Mouse (Mus musculus) fibroblast of lung, adult 2 months (primary cell): ENCODE data around the gene Kif21b.
A peak's percentile ranks its signal among the peaks of the same experiment; 100 is the strongest.

Source experiments
- DNase-seq: peaks from one replicate; pipeline ENCODE4 v3.0.0-alpha.2; 2011; ENCODE audit warnings: low read depth

The Kif21b gene

DNA sequence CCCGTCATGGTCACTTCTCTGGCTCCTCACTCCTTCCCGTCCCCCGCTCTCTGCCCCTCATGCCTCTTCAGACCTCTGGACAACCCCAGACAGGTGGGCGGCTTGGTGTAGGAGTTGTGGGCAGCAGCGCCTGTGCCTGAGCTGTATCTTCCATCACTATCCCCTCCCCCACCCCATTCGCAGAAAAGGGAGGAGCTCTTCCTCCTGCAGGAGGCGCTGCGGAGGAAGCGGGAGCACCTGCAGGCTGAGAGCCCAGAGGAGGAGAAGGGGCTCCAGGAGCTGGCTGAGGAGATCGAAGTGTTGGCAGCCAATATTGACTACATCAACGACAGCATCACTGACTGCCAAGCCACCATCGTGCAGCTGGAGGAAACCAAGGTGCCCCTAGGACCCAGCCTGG, 28.6 kb downstream of the Kif21b start:
- no peak for DNase-seq

DNA sequence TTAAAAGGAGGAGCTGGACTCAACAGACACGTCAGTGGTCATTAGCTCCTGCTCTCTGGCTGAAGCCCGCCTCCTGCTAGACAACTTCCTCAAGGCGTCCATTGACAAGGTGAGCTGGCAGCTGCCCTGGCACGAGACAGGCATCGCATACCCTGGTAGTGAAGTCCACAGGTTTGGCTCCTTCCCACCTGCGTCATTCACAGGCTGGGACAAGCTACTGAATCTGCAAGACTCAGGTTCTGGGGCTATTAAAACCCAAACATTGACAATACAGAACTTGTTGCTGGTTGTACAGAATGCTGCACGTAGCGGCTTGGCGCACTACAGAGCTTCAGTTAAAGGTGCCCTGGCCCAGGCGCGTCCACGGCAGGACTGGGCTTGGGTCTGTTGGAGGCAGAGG, 29.1 kb downstream of the Kif21b start:
- no peak for DNase-seq

DNA sequence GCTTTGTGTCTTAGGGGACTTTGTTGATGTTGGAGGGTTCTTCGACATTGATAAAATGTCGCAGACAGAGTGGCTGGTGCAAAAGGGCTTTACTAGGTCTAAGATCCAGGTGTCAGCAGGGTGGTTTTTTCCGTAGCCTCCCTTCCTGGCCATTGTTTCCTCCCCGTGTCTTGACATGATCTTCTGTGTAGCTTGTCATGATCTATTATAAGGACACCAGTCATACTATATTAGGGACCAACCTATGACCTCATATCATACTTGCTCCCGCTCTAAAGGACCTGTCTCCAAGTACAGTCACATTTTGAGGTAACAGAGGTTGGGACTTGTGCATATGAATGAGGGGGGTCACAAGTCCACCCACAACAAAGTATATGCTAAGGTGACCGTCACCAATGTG, 29.7 kb downstream of the Kif21b start:
- no peak for DNase-seq

GRCm38 (mm10) chr1:136161333-136161921, 30.2 kb downstream of the Kif21b start:
- DNase-seq = no peak

DNA sequence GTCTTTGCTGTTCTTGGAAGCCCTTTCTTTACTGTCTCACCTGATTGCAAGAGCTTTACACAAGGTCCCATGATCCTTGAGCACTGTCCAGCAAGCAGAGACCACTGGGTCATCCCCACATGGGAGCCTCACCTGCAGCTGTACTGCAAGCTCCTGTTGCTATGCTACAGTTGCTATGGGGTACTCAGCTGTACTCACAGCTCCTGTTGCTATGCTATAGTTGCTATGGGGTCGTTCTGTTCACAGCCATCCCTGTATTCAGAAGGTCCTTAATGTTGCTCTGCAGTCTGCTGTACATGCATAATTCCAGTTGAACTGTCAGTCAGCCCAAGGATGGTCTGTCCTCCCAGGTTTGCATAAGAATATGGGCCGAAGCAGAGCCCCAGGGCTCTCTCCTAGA, 34.2 kb downstream of the Kif21b start:
- DNase-seq = no peak

DNA sequence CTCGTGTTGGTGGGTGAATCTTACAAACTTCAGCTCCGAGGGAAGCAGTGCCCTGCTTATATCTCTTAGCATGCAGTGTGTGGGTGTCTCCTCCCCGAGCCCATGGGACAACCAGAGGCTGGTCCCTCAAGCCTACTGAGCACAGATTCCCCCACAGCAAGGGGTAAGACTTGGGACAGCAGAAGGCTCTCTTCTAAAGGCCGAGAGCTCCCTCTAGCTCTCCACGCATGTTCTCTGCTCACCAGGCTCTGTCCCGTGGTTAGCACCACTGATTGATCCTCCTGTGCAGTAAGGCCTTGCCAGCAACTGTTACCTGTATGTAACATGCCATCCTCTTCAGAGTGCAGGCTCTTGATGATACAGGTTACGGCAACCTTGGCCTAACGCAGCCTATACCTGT, 36.5 kb downstream of the Kif21b start:
- DNase-seq = no peak

- DNase-seq = peak; percentile 68
Measured at GRCm38 (mm10) chr1:136170109-136170508, 38.9 kb downstream of the Kif21b start.

DNA sequence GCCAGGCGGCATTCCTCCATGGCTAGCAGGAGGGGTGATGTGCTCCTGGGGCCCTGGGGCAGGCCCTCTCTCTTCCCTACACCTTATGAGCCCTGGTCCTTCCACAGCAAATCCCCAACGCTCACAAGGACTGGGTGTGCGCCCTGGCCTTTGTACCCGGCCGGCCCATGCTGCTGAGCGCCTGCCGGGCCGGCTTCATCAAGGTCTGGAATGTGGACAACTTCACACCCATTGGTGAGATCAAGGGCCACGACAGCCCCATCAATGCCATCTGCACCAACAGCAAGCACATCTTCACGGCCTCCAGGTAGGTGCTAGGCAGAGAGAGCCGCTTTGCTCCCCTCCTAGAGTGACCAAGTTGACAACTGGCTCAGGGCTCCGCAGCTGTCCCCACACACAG, 41.5 kb downstream of the Kif21b start:
- DNase-seq = no peak

- no peak for DNase-seq
Measured at GRCm38 (mm10) chr1:136174101-136174606, 43.0 kb downstream of the Kif21b start.

DNA sequence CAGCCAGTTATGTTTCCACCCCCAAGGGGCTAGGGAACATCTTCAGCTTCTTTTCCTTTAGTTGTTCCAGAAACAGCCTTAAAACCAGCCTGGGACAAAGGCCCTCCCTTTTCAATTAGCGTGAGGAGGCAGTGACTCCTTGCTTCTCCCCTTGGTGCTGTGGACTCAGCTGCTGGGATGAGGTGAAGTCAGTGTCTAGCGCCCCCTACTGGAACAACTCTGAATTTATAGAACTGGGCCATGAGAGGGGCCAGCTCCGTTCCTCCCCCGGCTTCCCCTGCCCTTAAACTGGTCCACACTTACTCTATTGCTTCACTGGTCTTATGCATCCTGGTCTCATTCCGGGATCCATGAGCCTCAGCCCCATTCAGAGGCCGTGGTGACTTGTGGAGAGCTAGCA, 44.0 kb downstream of the Kif21b start:
- DNase-seq = no peak

DNA sequence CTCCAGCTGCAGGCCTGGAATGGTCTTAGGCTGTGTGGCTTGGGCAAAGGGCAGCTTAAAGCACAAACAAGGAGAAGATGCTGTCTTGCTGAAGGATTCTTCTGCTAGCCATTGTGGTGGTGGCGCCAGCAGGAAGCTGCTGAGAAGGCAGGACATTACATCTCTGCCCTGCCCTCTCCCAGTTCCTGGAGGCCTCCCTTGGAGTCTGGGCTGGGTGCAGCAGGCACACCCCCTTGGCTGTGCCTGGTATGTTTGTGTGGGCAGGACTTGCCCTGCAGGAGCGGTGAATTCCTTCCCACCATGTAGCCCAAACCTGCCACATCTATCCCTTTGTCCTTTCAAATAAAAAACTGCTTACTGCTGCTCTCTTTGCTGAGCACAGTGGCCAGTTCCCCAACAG, 45.9 kb downstream of the Kif21b start:
- no peak for DNase-seq

DNA sequence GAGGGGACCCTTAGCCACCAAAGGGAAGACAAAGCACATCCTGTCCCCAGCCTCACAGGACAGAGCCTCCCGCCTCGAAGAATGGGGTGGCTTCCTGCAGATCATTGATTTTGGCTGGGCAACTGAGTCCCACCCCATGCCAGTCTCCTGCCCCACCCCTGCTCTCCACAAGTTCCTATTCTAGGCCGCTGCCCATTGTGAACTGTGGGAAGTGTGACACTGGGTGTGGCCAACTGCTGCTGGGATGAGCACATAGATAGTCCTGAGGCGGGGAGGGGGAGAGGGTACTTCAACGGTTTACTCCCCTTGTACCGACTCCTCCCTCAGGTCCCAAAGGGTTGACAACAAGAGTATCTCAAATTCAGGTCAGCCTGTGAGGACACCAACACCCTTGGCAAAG, 47.6 kb downstream of the Kif21b start:
- DNase-seq = no peak

- no peak for DNase-seq
Measured at GRCm38 (mm10) chr1:136179511-136180001, 48.4 kb downstream of the Kif21b start.

GRCm38 (mm10) chr1:136190033-136190432, 58.8 kb downstream of the Kif21b start:
- no peak for DNase-seq

DNA sequence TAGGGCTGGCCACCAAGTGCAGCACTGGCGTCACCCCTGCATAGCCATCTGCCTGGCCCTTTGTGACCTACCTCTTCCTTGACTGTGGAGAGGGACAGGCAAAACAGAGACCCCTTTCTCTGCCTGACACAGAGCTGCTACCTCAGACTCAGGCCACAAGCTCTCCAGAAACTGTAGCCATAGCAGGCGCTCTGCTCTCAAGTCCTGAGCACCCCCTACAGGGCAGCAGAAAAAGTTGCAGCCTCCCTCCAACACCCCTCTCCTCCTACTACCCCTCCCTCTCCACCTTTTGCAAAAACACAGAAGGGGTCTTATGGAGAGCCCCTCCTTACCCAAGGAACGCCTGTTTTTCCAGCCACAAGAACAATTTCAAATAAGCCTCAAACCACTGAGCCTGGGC, 81.6 kb downstream of the Kif21b start, which contains the start of gene Mroh3:
Gene Mroh3, minus strand, starts transcription at position 26 of the 400 bp plus-strand sequence.
- DNase-seq = no peak

DNA sequence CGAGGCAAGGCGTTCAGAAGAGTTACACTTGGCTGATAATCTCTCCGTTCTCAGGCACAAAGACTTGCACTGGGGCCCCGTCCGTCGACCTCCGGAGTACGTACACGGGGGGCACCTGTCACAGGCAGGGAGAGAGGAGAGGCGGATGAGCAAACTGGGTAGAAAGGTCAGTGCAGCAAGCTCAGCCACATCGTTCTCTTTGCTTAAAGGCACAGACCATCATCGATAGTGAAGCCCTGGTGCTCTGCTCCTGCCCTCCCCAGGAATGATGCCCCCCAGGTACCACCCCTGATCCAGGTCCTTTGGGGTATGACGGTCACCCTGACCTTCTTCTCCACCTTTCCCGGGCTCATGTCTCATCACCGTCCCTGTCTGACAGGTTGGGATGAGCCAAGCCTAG, 83.1 kb downstream of the Kif21b start:
- no peak for DNase-seq

- DNase-seq = no peak
Measured at GRCm38 (mm10) chr1:136220037-136220871, 89.1 kb downstream of the Kif21b start.

GRCm38 (mm10) chr1:136222386-136222785, 91.2 kb downstream of the Kif21b start:
- DNase-seq = no peak

GRCm38 (mm10) chr1:136223758-136224342, 92.7 kb downstream of the Kif21b start:
- DNase-seq = no peak

GRCm38 (mm10) chr1:136225846-136226245, 94.7 kb downstream of the Kif21b start:
- no peak for DNase-seq

DNA sequence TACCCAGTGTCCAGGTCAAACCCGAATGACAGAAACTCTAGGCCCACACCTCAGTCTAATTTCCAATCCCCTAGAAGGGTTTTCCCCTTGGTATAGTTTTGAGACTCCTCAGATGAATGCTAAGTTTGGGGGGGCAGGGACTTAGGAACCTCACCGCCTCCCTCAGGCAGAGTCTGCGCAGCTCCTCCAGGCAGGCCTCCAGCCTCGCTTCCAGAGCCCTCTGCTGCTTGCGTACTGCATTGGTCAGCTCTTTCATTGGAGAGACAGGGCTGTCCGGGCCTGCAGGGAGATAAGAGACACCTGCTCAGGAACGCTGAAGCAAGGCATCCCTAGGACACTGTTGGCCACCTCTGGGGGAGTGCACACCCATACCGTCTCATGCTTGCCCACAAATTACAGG, 95.4 kb downstream of the Kif21b start:
- no peak for DNase-seq
